Mouse (Mus musculus) stomach, embryonic 16.5 days (tissue): Measurements from ENCODE around the gene Sorl1. TPM values are rescaled to one million over a fixed set of nuclear protein-coding genes. Genes with fewer than 3 reads are reported as not detected.

Experiments used
- ATAC-seq: fragments of 200-750 bp; cut with Nextera tagmentation; 2 replicates; pipeline ENCODE4 v1.8.0; 2017; ENCODE audit warnings: moderate number of reproducible peaks, moderate TSS enrichment; ENCODE audit not compliant: insufficient read depth, low FRiP score
- H3K27ac ChIP-seq: fragments of 300-500 bp; sonication (generic); 2 replicates; pipeline ENCODE4 v1.5.1; 2014; ENCODE audit warnings: low read length
- H3K27me3 ChIP-seq: fragments of 300-500 bp; sonication (generic); 2 replicates; pipeline ENCODE4 v1.6.1; 2014; ENCODE audit warnings: low read length, control low read depth, mixed read lengths; ENCODE audit not compliant: control insufficient read depth, insufficient read depth
- H3K36me3 ChIP-seq: fragments of 300-500 bp; sonication (generic); 2 replicates; pipeline ENCODE4 v1.6.1; 2014; ENCODE audit warnings: low read length; ENCODE audit not compliant: control insufficient read depth, insufficient read depth
- H3K4me1 ChIP-seq: fragments of 300-500 bp; sonication (generic); 2 replicates; pipeline ENCODE4 v1.6.1; 2014; ENCODE audit warnings: low read length, control low read depth, mixed read lengths; ENCODE audit not compliant: control insufficient read depth, insufficient read depth
- H3K4me2 ChIP-seq: fragments of 300-500 bp; sonication (generic); 2 replicates; pipeline ENCODE4 v1.6.1; 2014; ENCODE audit warnings: low read depth, low read length, mixed read lengths
- H3K4me3 ChIP-seq: fragments of 300-500 bp; sonication (generic); replicated peaks from 2 replicates; pipeline ENCODE4 v1.5.1; 2014; ENCODE audit warnings: mild to moderate bottlenecking, low read length
- H3K9ac ChIP-seq: fragments of 300-500 bp; sonication (generic); 2 replicates; pipeline ENCODE4 v1.6.1; 2014; ENCODE audit warnings: low read length
- H3K9me3 ChIP-seq: fragments of 300-500 bp; sonication (generic); replicated peaks from 2 replicates; pipeline ENCODE4 v1.6.1; 2016; ENCODE audit warnings: low read length, control low read depth; ENCODE audit not compliant: control insufficient read depth
- WGBS: fragments of 180-500 bp; shearing (Covaris S2); extraction: QIAGEN DNeasy Blood & Tissue Kit; methylation state at CpG from one replicate; pipeline ENCODE4 v1.1.7; 2014; 5-methylcytosine and 5-hydroxymethylcytosine counted together
- polyA plus RNA-seq: library from polyadenylated mRNA; unstranded; fragments of >200 nt; fragmentation: Nextera tagmentation; extraction: Ambion mirVana; gene quantifications from 2 replicates; pipeline ENCODE4 v1.2.1, GENCODE M21; 2015

Gene Sorl1
- polyA plus RNA-seq, 1 experiment from 2014 or later, result 12.9 TPM

- H3K4me3 ChIP-seq, result no peak overlapping the region
- H3K27me3 ChIP-seq, result no peaks in the 10 kb centered on the region
- no peaks in the 10 kb centered on the region for H3K36me3 ChIP-seq
- H3K4me1 ChIP-seq, result no peaks in the 10 kb centered on the region
- H3K27ac ChIP-seq, result 0 out of 2 replicates have a peak overlapping the region, but pooled peaks have one; percentile 4
- no peak overlapping the region for H3K9ac ChIP-seq
- H3K9me3 ChIP-seq, result no peaks in the 10 kb centered on the region
- H3K4me2 ChIP-seq, result no peak overlapping the region
- WGBS, result 49% methylated on average over 2 of the region's 2 CpGs
- no peak for ATAC-seq
Measured at GRCm38 (mm10) chr9:41924140-41924539, 200.0 kb downstream of the Sorl1 start.

- Histone ChIP-seq H3K4me2 (no peak overlapping the region), H3K27me3 (no peaks in the 10 kb centered on the region), H3K36me3 (no peaks in the 10 kb centered on the region), H3K4me1 (no peaks in the 10 kb centered on the region), H3K9me3 (no peaks in the 10 kb centered on the region), H3K27ac (no peak overlapping the region), H3K4me3 (no peak overlapping the region), H3K9ac (no peak overlapping the region)
- no peak for ATAC-seq
- WGBS, result 75% methylated on average over 6 of the region's 6 CpGs
Measured at GRCm38 (mm10) chr9:41922416-41922815, 201.7 kb downstream of the Sorl1 start.

GRCm38 (mm10) chr9:41918657-41919380 lies 205.3 kb downstream of the Sorl1 start:
- 64% methylated on average over 14 of the region's 14 CpGs for WGBS
- H3K27me3 ChIP-seq, result no peaks in the 10 kb centered on the region
- ATAC-seq, result no peak; the same call in 1 of the 2 replicates
- H3K9ac ChIP-seq, result no peak overlapping the region; the same call in 1 of the 2 replicates
- H3K27ac ChIP-seq, result peak overlapping the region; percentile 55
- H3K4me3 ChIP-seq, result no peak overlapping the region
- H3K4me2 ChIP-seq, result no peak overlapping the region
- no peaks in the 10 kb centered on the region for H3K36me3 ChIP-seq
- H3K9me3 ChIP-seq, result no peaks in the 10 kb centered on the region
- no peaks in the 10 kb centered on the region for H3K4me1 ChIP-seq

DNA sequence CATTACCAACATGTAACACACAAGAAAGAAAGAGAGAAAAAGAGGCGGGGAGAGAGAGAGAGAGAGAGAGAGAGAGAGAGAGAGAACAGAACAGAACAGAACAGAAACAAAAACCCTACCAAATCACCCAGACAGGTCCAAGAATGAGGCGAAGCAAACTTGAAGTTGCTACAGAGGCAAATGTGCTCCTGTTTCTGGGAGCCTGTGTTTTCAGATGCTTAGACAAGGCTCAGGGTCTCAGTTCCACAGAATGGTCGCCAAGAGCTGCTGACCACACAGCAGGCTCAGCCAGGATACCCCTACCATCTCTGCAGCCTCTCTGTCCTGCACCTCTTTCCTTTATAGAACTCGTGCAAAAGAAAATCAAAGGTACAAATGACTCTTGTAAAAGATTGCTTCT lies 205.9 kb downstream of the Sorl1 start:
- 73% methylated on average over 4 of the region's 4 CpGs for WGBS
- Histone ChIP-seq H3K4me1 (no peaks in the 10 kb centered on the region), H3K4me2 (no peak overlapping the region), H3K27me3 (no peaks in the 10 kb centered on the region), H3K9me3 (no peaks in the 10 kb centered on the region), H3K36me3 (no peaks in the 10 kb centered on the region), H3K27ac (no peak overlapping the region), H3K9ac (no peak overlapping the region), H3K4me3 (no peak overlapping the region)
- no peak for ATAC-seq

- Histone ChIP-seq H3K36me3 (no peaks in the 10 kb centered on the region), H3K27ac (no peak overlapping the region), H3K27me3 (no peaks in the 10 kb centered on the region), H3K4me1 (no peaks in the 10 kb centered on the region), H3K4me3 (no peak overlapping the region), H3K9ac (no peak overlapping the region), H3K4me2 (no peak overlapping the region), H3K9me3 (no peaks in the 10 kb centered on the region)
- WGBS, result 80% methylated on average over 8 of the region's 8 CpGs
- no peak for ATAC-seq
Measured at GRCm38 (mm10) chr9:41915571-41915970, 208.5 kb downstream of the Sorl1 start.

Other genes starting within 250 kb of the Sorl1 start
- 69.6 and 78.4 TPM in 2 replicates for gene Sc5d, start 140.0 kb upstream of the Sorl1 start, polyA plus RNA-seq